Mouse (Mus musculus) neural tube, embryonic 15.5 days (tissue): Measurements from ENCODE around the gene Tmem121b. TPM values are rescaled to one million over a fixed set of nuclear protein-coding genes. Genes with fewer than 3 reads are reported as not detected.

ENCODE experiments used
- ATAC-seq: fragments of 200-750 bp; cut with Nextera tagmentation; 2 replicates; pipeline ENCODE4 v1.8.0; 2017; ENCODE audit warnings: mild to moderate bottlenecking, moderate TSS enrichment, moderate library complexity; ENCODE audit not compliant: low FRiP score
- H3K27ac ChIP-seq: fragments of 300-500 bp; sonication (generic); replicated peaks from 2 replicates; pipeline ENCODE4 v1.5.1; 2015; ENCODE audit warnings: mild to moderate bottlenecking, inconsistent platforms
- H3K27me3 ChIP-seq: fragments of 300-500 bp; sonication (generic); replicated peaks from 2 replicates; pipeline ENCODE4 v1.6.1; 2015; ENCODE audit warnings: inconsistent platforms
- H3K36me3 ChIP-seq: fragments of 300-500 bp; sonication (generic); 2 replicates; pipeline ENCODE4 v1.6.1; 2015; ENCODE audit warnings: inconsistent platforms
- H3K4me1 ChIP-seq: fragments of 300-500 bp; sonication (generic); 2 replicates; pipeline ENCODE4 v1.6.1; 2015; ENCODE audit warnings: inconsistent platforms
- H3K4me2 ChIP-seq: fragments of 300-500 bp; sonication (generic); 2 replicates; pipeline ENCODE4 v1.6.1; 2015; ENCODE audit warnings: inconsistent platforms, mild to moderate bottlenecking, moderate library complexity
- H3K4me3 ChIP-seq: fragments of 300-500 bp; sonication (generic); replicated peaks from 2 replicates; pipeline ENCODE4 v1.5.1; 2015; ENCODE audit warnings: mild to moderate bottlenecking, inconsistent platforms
- H3K9ac ChIP-seq: fragments of 300-500 bp; sonication (generic); replicated peaks from 2 replicates; pipeline ENCODE4 v1.6.1; 2015; ENCODE audit warnings: mild to moderate bottlenecking, inconsistent platforms
- H3K9me3 ChIP-seq: fragments of 300-500 bp; sonication (generic); replicated peaks from 2 replicates; pipeline ENCODE4 v1.6.1; 2016; ENCODE audit warnings: inconsistent platforms
- WGBS: fragments of 180-500 bp; shearing (Covaris S2); methylation state at CpG from one replicate; pipeline ENCODE4 v1.1.7; 2015; ENCODE audit warnings: mixed read lengths; 5-methylcytosine and 5-hydroxymethylcytosine counted together
- polyA plus RNA-seq: library from polyadenylated mRNA; unstranded; fragments of >200 nt; fragmentation: Nextera tagmentation; extraction: Ambion mirVana; gene quantifications from 2 replicates; pipeline ENCODE4 v1.2.1, GENCODE M21; 2015

Tmem121b gene
- polyA plus RNA-seq, 1 experiment from 2014 or later, result 2.3 TPM

GRCm38 (mm10) chr6:120463086-120463871, 30.3 kb downstream of the Tmem121b start, which contains the start of gene Il17ra:
Gene Il17ra, plus strand, starts transcription at chr6:120463247.
- H3K9ac ChIP-seq, result peak within 1 kb of the TSS; percentile 34; the same call in 1 of the 2 replicates
- peaks cover 16% of the 10 kb centered on the region for H3K4me1 ChIP-seq
- peak within 1 kb of the TSS; percentile 70 for H3K4me2 ChIP-seq
- no peaks in the 10 kb centered on the region for H3K36me3 ChIP-seq
- no peak within 1 kb of the TSS for H3K27ac ChIP-seq
- H3K27me3 ChIP-seq, result peaks cover 28% of the 10 kb centered on the region
- WGBS, result under 1% methylated on average over 85 of the region's 90 CpGs
- H3K9me3 ChIP-seq, result no peaks in the 10 kb centered on the region
- ATAC-seq, result peak; percentile 79
- H3K4me3 ChIP-seq, result peak within 1 kb of the TSS; percentile 49

GRCm38 (mm10) chr6:120462251-120462650, 31.4 kb downstream of the Tmem121b start:
- H3K27ac ChIP-seq, result no peak overlapping the region
- H3K27me3 ChIP-seq, result peaks cover 28% of the 10 kb centered on the region
- H3K4me1 ChIP-seq, result peaks cover 16% of the 10 kb centered on the region
- 59% methylated on average over 6 of the region's 6 CpGs for WGBS
- H3K9me3 ChIP-seq, result no peaks in the 10 kb centered on the region
- H3K4me2 ChIP-seq, result no peak overlapping the region
- H3K4me3 ChIP-seq, result no peak overlapping the region
- ATAC-seq, result no peak
- no peaks in the 10 kb centered on the region for H3K36me3 ChIP-seq
- H3K9ac ChIP-seq, result no peak overlapping the region

GRCm38 (mm10) chr6:120461217-120461616, 32.4 kb downstream of the Tmem121b start:
- no peak overlapping the region for H3K4me3 ChIP-seq
- no peaks in the 10 kb centered on the region for H3K9me3 ChIP-seq
- 69% methylated on average over 15 of the region's 15 CpGs for WGBS
- ATAC-seq, result no peak
- H3K9ac ChIP-seq, result no peak overlapping the region
- peaks cover 16% of the 10 kb centered on the region for H3K4me1 ChIP-seq
- H3K4me2 ChIP-seq, result no peak overlapping the region
- H3K27ac ChIP-seq, result no peak overlapping the region
- no peaks in the 10 kb centered on the region for H3K36me3 ChIP-seq
- peaks cover 28% of the 10 kb centered on the region for H3K27me3 ChIP-seq

GRCm38 (mm10) chr6:120457751-120458150, 35.9 kb downstream of the Tmem121b start:
- no peak overlapping the region for H3K4me3 ChIP-seq
- peaks cover 15% of the 10 kb centered on the region for H3K27me3 ChIP-seq
- peaks cover under 1% of the 10 kb centered on the region; the same call in 1 of the 2 replicates for H3K4me1 ChIP-seq
- no peaks in the 10 kb centered on the region for H3K9me3 ChIP-seq
- no peak overlapping the region for H3K4me2 ChIP-seq
- H3K27ac ChIP-seq, result no peak overlapping the region
- no peaks in the 10 kb centered on the region for H3K36me3 ChIP-seq
- ATAC-seq, result no peak
- 96% methylated on average over 5 of the region's 5 CpGs for WGBS
- no peak overlapping the region for H3K9ac ChIP-seq

GRCm38 (mm10) chr6:120457074-120457473, 36.5 kb downstream of the Tmem121b start:
- 73% methylated on average over 7 of the region's 7 CpGs for WGBS
- no peak for ATAC-seq

GRCm38 (mm10) chr6:120454627-120455077, 39.0 kb downstream of the Tmem121b start:
- 71% methylated on average over 11 of the region's 11 CpGs for WGBS
- Histone ChIP-seq H3K4me1 (no peaks in the 10 kb centered on the region), H3K9me3 (no peaks in the 10 kb centered on the region), H3K36me3 (no peaks in the 10 kb centered on the region), H3K4me2 (no peak overlapping the region), H3K4me3 (no peak overlapping the region), H3K27ac (no peak overlapping the region), H3K9ac (no peak overlapping the region), H3K27me3 (no peaks in the 10 kb centered on the region)
- ATAC-seq, result no peak

More at GRCm38 (mm10) chr6:120457074-120457473, 36.5 kb downstream of the Tmem121b start:
- H3K4me2 ChIP-seq, result no peak overlapping the region
- no peak overlapping the region for H3K4me3 ChIP-seq
- no peaks in the 10 kb centered on the region for H3K36me3 ChIP-seq
- H3K9me3 ChIP-seq, result no peaks in the 10 kb centered on the region
- no peak overlapping the region for H3K27ac ChIP-seq
- H3K4me1 ChIP-seq, result no peaks in the 10 kb centered on the region
- H3K27me3 ChIP-seq, result peaks cover 11% of the 10 kb centered on the region
- H3K9ac ChIP-seq, result no peak overlapping the region

GRCm38 (mm10) chr6:120453556-120453955, 40.1 kb downstream of the Tmem121b start:
- Histone ChIP-seq H3K9me3 (no peaks in the 10 kb centered on the region), H3K36me3 (no peaks in the 10 kb centered on the region), H3K4me1 (no peaks in the 10 kb centered on the region), H3K27ac (no peak overlapping the region), H3K4me3 (no peak overlapping the region), H3K27me3 (no peaks in the 10 kb centered on the region), H3K4me2 (no peak overlapping the region), H3K9ac (no peak overlapping the region)
- ATAC-seq, result no peak
- 97% methylated on average over 3 of the region's 3 CpGs for WGBS

GRCm38 (mm10) chr6:120453103-120453445, 40.5 kb downstream of the Tmem121b start:
- no peak for ATAC-seq
- no peak overlapping the region for H3K4me2 ChIP-seq
- H3K9ac ChIP-seq, result no peak overlapping the region
- no peaks in the 10 kb centered on the region for H3K27me3 ChIP-seq
- H3K27ac ChIP-seq, result no peak overlapping the region
- WGBS, result 78% methylated on average over 5 of the region's 5 CpGs
- no peaks in the 10 kb centered on the region for H3K36me3 ChIP-seq
- no peaks in the 10 kb centered on the region for H3K4me1 ChIP-seq
- H3K4me3 ChIP-seq, result no peak overlapping the region
- no peaks in the 10 kb centered on the region for H3K9me3 ChIP-seq

GRCm38 (mm10) chr6:120452384-120453102, 41.1 kb downstream of the Tmem121b start:
- Histone ChIP-seq H3K36me3 (no peaks in the 10 kb centered on the region), H3K4me1 (no peaks in the 10 kb centered on the region), H3K4me2 (no peak overlapping the region), H3K9ac (no peak overlapping the region), H3K9me3 (no peaks in the 10 kb centered on the region), H3K4me3 (no peak overlapping the region), H3K27ac (no peak overlapping the region), H3K27me3 (no peaks in the 10 kb centered on the region)
- ATAC-seq, result no peak
- WGBS, result 91% methylated on average over 11 of the region's 11 CpGs

GRCm38 (mm10) chr6:120450208-120450607, 43.4 kb downstream of the Tmem121b start:
- ATAC-seq, result no peak
- H3K9me3 ChIP-seq, result no peaks in the 10 kb centered on the region
- H3K27me3 ChIP-seq, result no peaks in the 10 kb centered on the region
- H3K9ac ChIP-seq, result no peak overlapping the region
- no peak overlapping the region for H3K4me3 ChIP-seq
- H3K27ac ChIP-seq, result no peak overlapping the region
- H3K4me1 ChIP-seq, result no peaks in the 10 kb centered on the region
- WGBS, result 90% methylated on average over 3 of the region's 3 CpGs
- no peak overlapping the region for H3K4me2 ChIP-seq
- H3K36me3 ChIP-seq, result no peaks in the 10 kb centered on the region

- Histone ChIP-seq H3K9me3 (no peaks in the 10 kb centered on the region), H3K4me1 (no peaks in the 10 kb centered on the region), H3K9ac (no peak overlapping the region), H3K27me3 (no peaks in the 10 kb centered on the region), H3K27ac (no peak overlapping the region), H3K4me2 (no peak overlapping the region), H3K36me3 (peaks cover 23% of the 10 kb centered on the region), H3K4me3 (no peak overlapping the region)
- ATAC-seq, result no peak
- WGBS, result 84% methylated on average over 14 of the region's 14 CpGs
Observed at GRCm38 (mm10) chr6:120443363-120444355, 49.9 kb downstream of the Tmem121b start.
